Mouse (Mus musculus) heart, adult 2 months (tissue): Measurements from ENCODE around the gene Gm17349. TPM values are rescaled to one million over a fixed set of nuclear protein-coding genes. Genes with fewer than 3 reads are reported as not detected.

Experiments
- DNase-seq, 2 experiments: peaks; one replicate each; pipeline ENCODE4 v3.0.0; 2021
- H3K27ac ChIP-seq: fragments of 200-600 bp; 2 replicates; pipeline ENCODE4 v1.8.1; 2022
- H3K27me3 ChIP-seq: fragments of 200-500 bp; 2 replicates; pipeline ENCODE4 v1.6.1; 2012; ENCODE audit warnings: mild to moderate bottlenecking, low read length, inconsistent platforms, mixed read lengths; ENCODE audit not compliant: control insufficient read depth, insufficient read depth
- H3K36me3 ChIP-seq: fragments of 200-500 bp; 2 replicates; pipeline ENCODE4 v1.6.1; 2012; ENCODE audit warnings: low read length, inconsistent platforms; ENCODE audit not compliant: control insufficient read depth, insufficient read depth
- H3K4me1 ChIP-seq: fragments of 200-500 bp; 2 replicates; pipeline ENCODE4 v1.6.1; 2011; ENCODE audit warnings: low read length; ENCODE audit not compliant: control insufficient read depth, insufficient read depth
- H3K4me3 ChIP-seq: fragments of 200-600 bp; 2 replicates; pipeline ENCODE4 v1.8.1; 2022
- H3K79me2 ChIP-seq: fragments of 200-500 bp; replicated peaks from 2 replicates; pipeline ENCODE4 v1.6.1; 2012; ENCODE audit warnings: mild to moderate bottlenecking, inconsistent platforms, low read length, moderate library complexity, mixed read lengths; ENCODE audit not compliant: control insufficient read depth, insufficient read depth
- H3K9ac ChIP-seq: fragments of 200-500 bp; 2 replicates; pipeline ENCODE4 v1.6.1; 2012; ENCODE audit warnings: low read depth, mild to moderate bottlenecking, control low read depth, inconsistent platforms, low read length, mixed read lengths
- CTCF ChIP-seq: fragments of 200-600 bp; IDR thresholded peaks from 2 replicates; pipeline ENCODE4 v1.8.1; 2022; ENCODE audit warnings: antibody characterized with exemption, mild to moderate bottlenecking, moderate library complexity
- EP300 ChIP-seq: fragments of 200-500 bp; IDR thresholded peaks from 2 replicates; pipeline ENCODE4 v1.6.1; 2011; ENCODE audit warnings: low read depth, low read length, control low read depth; ENCODE audit not compliant: insufficient read depth
- POLR2A ChIP-seq: fragments of 200-500 bp; IDR thresholded peaks from 2 replicates; pipeline ENCODE4 v1.6.1; 2011; ENCODE audit warnings: mild to moderate bottlenecking, low read depth, low read length, control low read depth; ENCODE audit not compliant: insufficient read depth
- WGBS: fragments of 180-500 bp; shearing (Covaris S2); methylation state at CpG from one replicate; pipeline ENCODE4 v1.1.7; 2018; 5-methylcytosine and 5-hydroxymethylcytosine counted together
- intact Hi-C: fragments of 180-260 bp; cut with DNase I; formaldehyde crosslinking; loops from one replicate; pipeline ENCODE4 v1.15.1; 2025
- polyA plus RNA-seq: library from polyadenylated mRNA; depleted of rRNA; stranded (reverse); fragments of >200 nt; gene quantifications from 2 replicates; pipeline ENCODE4 v1.2.3, GENCODE M21; 2012
- total RNA-seq, 2 experiments: library from RNA; stranded (reverse); gene quantifications; 2 replicates each; pipeline ENCODE4 v1.2.3; 2021

Gene Gm17349
- total and polyA plus RNA-seq, 3 experiments, result 3.7 to 4.1 TPM; not detected in 1

- 2% methylated on average over 4 of the region's 4 CpGs for WGBS
- peak; percentile 50 to 52 for DNase-seq
- intact Hi-C loops, result loop anchor here (1.0 to 5.0 kb wide), 2 partner anchors 92 to 191 kb away; no protein-coding TSS in a partner anchor
These were observed 16.6 kb downstream of the Gm17349 start for GRCm38 (mm10) chr15:99688712-99689111.

GRCm38 (mm10) chr15:99684156-99684555, 21.1 kb downstream of the Gm17349 start:
- Histone ChIP-seq H3K36me3 (no peaks in the 10 kb centered on the region), H3K27me3 (no peaks in the 10 kb centered on the region), H3K4me3 (no peak overlapping the region), H3K4me1 (no peaks in the 10 kb centered on the region), H3K79me2 (no peaks in the 10 kb centered on the region), H3K27ac (no peak overlapping the region), H3K9ac (no peak overlapping the region)
- intact Hi-C loops, result no loop called here
- no peak for TF ChIP-seq EP300
- TF ChIP-seq POLR2A, result no peak
- no peak for TF ChIP-seq CTCF
- WGBS, result 90% methylated on average over 5 of the region's 5 CpGs
- no peak for DNase-seq

More at GRCm38 (mm10) chr15:99688712-99689111, 16.6 kb downstream of the Gm17349 start:
- H3K27me3 ChIP-seq, result no peaks in the 10 kb centered on the region
- no peaks in the 10 kb centered on the region for H3K36me3 ChIP-seq
- H3K9ac ChIP-seq, result no peak overlapping the region
- no peaks in the 10 kb centered on the region for H3K79me2 ChIP-seq
- peak; percentile 96 for TF ChIP-seq CTCF
- no peak for TF ChIP-seq POLR2A
- 0 out of 2 replicates have a peak, but pooled peaks have one; percentile 64 for TF ChIP-seq EP300
- H3K27ac ChIP-seq, result no peak overlapping the region
- H3K4me1 ChIP-seq, result no peaks in the 10 kb centered on the region
- no peak overlapping the region for H3K4me3 ChIP-seq

GRCm38 (mm10) chr15:99682880-99683279, 22.4 kb downstream of the Gm17349 start:
- no peaks in the 10 kb centered on the region for H3K79me2 ChIP-seq
- no peaks in the 10 kb centered on the region for H3K4me1 ChIP-seq
- H3K4me3 ChIP-seq, result no peak overlapping the region
- H3K27ac ChIP-seq, result no peak overlapping the region
- no peak overlapping the region for H3K9ac ChIP-seq
- TF ChIP-seq EP300 (no peak), CTCF (peak; percentile 55), POLR2A (no peak)
- H3K27me3 ChIP-seq, result no peaks in the 10 kb centered on the region
- no peaks in the 10 kb centered on the region for H3K36me3 ChIP-seq
- DNase-seq, result no peak
- 92% methylated on average over 7 of the region's 7 CpGs for WGBS
- intact Hi-C loops, result no loop called here

- no peak overlapping the region for H3K27ac ChIP-seq
- H3K9ac ChIP-seq, result no peak overlapping the region
- 66% methylated on average over 7 of the region's 7 CpGs for WGBS
- H3K79me2 ChIP-seq, result no peaks in the 10 kb centered on the region
- DNase-seq, result no peak
- no peaks in the 10 kb centered on the region for H3K36me3 ChIP-seq
- TF ChIP-seq EP300 (no peak), CTCF (no peak), POLR2A (no peak)
- intact Hi-C loops, result no loop called here
- H3K4me3 ChIP-seq, result no peak overlapping the region
- no peaks in the 10 kb centered on the region for H3K27me3 ChIP-seq
- no peaks in the 10 kb centered on the region for H3K4me1 ChIP-seq
These were observed 26.3 kb downstream of the Gm17349 start for GRCm38 (mm10) chr15:99679008-99679407.

GRCm38 (mm10) chr15:99678063-99678800, 27.1 kb downstream of the Gm17349 start:
- WGBS, result 16% methylated on average over 13 of the region's 13 CpGs
- DNase-seq, result no peak

GRCm38 (mm10) chr15:99677089-99677488, 28.2 kb downstream of the Gm17349 start:
- no peaks in the 10 kb centered on the region for H3K4me1 ChIP-seq
- no peak for DNase-seq
- no peak for TF ChIP-seq POLR2A
- TF ChIP-seq EP300, result no peak
- no peak for TF ChIP-seq CTCF
- H3K79me2 ChIP-seq, result no peaks in the 10 kb centered on the region
- no peaks in the 10 kb centered on the region for H3K36me3 ChIP-seq
- no peak overlapping the region for H3K4me3 ChIP-seq
- H3K27me3 ChIP-seq, result peaks cover 1% of the 10 kb centered on the region; the same call in 1 of the 2 replicates
- 67% methylated on average over 8 of the region's 8 CpGs for WGBS
- H3K27ac ChIP-seq, result no peak overlapping the region
- intact Hi-C loops, result no loop called here
- H3K9ac ChIP-seq, result no peak overlapping the region

More at GRCm38 (mm10) chr15:99678063-99678800, 27.1 kb downstream of the Gm17349 start:
- Histone ChIP-seq H3K27ac (no peak overlapping the region), H3K4me3 (no peak overlapping the region), H3K4me1 (no peaks in the 10 kb centered on the region), H3K36me3 (no peaks in the 10 kb centered on the region), H3K9ac (no peak overlapping the region), H3K79me2 (no peaks in the 10 kb centered on the region), H3K27me3 (peaks cover 1% of the 10 kb centered on the region; the same call in 1 of the 2 replicates)
- intact Hi-C loops, result no loop called here
- TF ChIP-seq CTCF, result peak; percentile 59
- no peak for TF ChIP-seq POLR2A
